In genomic region chr5:132337677-132338076, GRCm38 (mm10) we compare ENCODE assay signal across 28 mouse cellular contexts.
DNase-seq lines count a peak whose midpoint lies in the region; ATAC-seq and TF ChIP-seq lines count a peak whose summit lies in the region.
"Had no signal": no experiment of that assay in that cellular context is flagged by ENCODE, and none has a peak within 500 bp of the region (broad histone marks: within the 10 kb centered on the region; RNA-seq: fewer than 3 reads in every experiment).

No protein-coding gene starts in this region.

- WGBS in lung, embryonic 16.5 days, result 47% methylated on average over 3 of the region's 3 CpGs
- WGBS in stomach, postnatal 0 days, result 42% methylated on average over 3 of the region's 3 CpGs

- no peak overlapping the region for H3K27ac ChIP-seq in lung, embryonic 16.5 days (ENCODE audit: low read length)
- no peak overlapping the region for H3K27ac ChIP-seq in stomach, postnatal 0 days (replicated peaks)
- H3K27ac ChIP-seq: forebrain, embryonic 12.5 days; hindbrain, embryonic 14.5 days; layer of hippocampus, adult 2 months; left cerebral cortex, adult 2 months; limb, embryonic 12.5 days; macrophage; midbrain, embryonic 13.5 days; neural tube, embryonic 13.5 days had no signal

- no peaks in the 10 kb centered on the region for H3K9me3 ChIP-seq in lung, embryonic 16.5 days (ENCODE audit: control insufficient read depth, low read length)
- H3K9me3 ChIP-seq in stomach, postnatal 0 days (ENCODE audit: control insufficient read depth, low read length), result no peaks in the 10 kb centered on the region
- H3K9me3 ChIP-seq: forebrain, embryonic 12.5 days; heart, embryonic 12.5 days; limb, embryonic 12.5 days; midbrain, embryonic 13.5 days; neural tube, embryonic 13.5 days had no signal

- peaks cover 30% of the 10 kb centered on the region for H3K4me1 ChIP-seq in lung, embryonic 16.5 days (replicated peaks; ENCODE audit: control insufficient read depth, insufficient read depth, low read length)
- H3K4me1 ChIP-seq in stomach, postnatal 0 days (replicated peaks; ENCODE audit: control insufficient read depth, insufficient read depth), result peaks cover 5% of the 10 kb centered on the region

- DNase-seq in heart, adult 8-10 months (ENCODE audit: low spot score), result peak; percentile 46
- DNase-seq in heart, postnatal 36 days, result no peak
- DNase-seq in lung, postnatal 10 days, result peak; percentile 39
- DNase-seq in stomach, postnatal 0 days (ENCODE audit: low spot score), result no peak
- DNase-seq: adrenal gland, adult 2 months; adrenal gland, postnatal 36 days; B cell, adult 2 months; cerebellum, adult 2 months; cerebellum, postnatal 14 days; forebrain, postnatal 0 days; gastrocnemius, postnatal 14 days; kidney, adult 2 months; right cerebral cortex, postnatal 4 days; thymus, adult 2 months; thymus, postnatal 36 days had no signal

- no peak overlapping the region for H3K4me3 ChIP-seq in lung, embryonic 16.5 days (ENCODE audit: low read length)
- H3K4me3 ChIP-seq in stomach, postnatal 0 days (ENCODE audit: low read depth, low read length), result no peak overlapping the region
- H3K4me3 ChIP-seq: erythroblast, embryonic 14.5 days; forebrain, embryonic 12.5 days; heart, embryonic 12.5 days; layer of hippocampus, adult 2 months; left cerebral cortex, adult 2 months; limb, embryonic 12.5 days; midbrain, embryonic 13.5 days; neural tube, embryonic 13.5 days had no signal

- peak; percentile 49; the same call in 1 of the 2 replicates for ATAC-seq in lung, embryonic 16.5 days (ENCODE audit: low read depth)
- ATAC-seq in stomach, postnatal 0 days (ENCODE audit: low FRiP score, low TSS enrichment), result peak; percentile 63; the same call in 1 of the 2 replicates
- ATAC-seq in granulocyte monocyte progenitor cell, adult 5-6 weeks (replicated peaks; ENCODE audit: poor library complexity, severe bottlenecking), result no peak
- ATAC-seq: forebrain, postnatal 0 days; midbrain, embryonic 13.5 days had no signal

- no peaks in the 10 kb centered on the region for H3K27me3 ChIP-seq in lung, embryonic 16.5 days (ENCODE audit: control insufficient read depth, insufficient read depth, low read depth, low read length)
- H3K27me3 ChIP-seq in stomach, postnatal 0 days (ENCODE audit: control insufficient read depth, insufficient read depth, low read length), result no peaks in the 10 kb centered on the region
- H3K27me3 ChIP-seq: forebrain, embryonic 12.5 days; heart, embryonic 12.5 days; limb, embryonic 12.5 days; midbrain, embryonic 13.5 days; neural tube, embryonic 13.5 days had no signal

- H3K9ac ChIP-seq in lung, embryonic 16.5 days (ENCODE audit: low read length), result no peak overlapping the region
- H3K9ac ChIP-seq in stomach, postnatal 0 days (ENCODE audit: low read length), result no peak overlapping the region
- H3K9ac ChIP-seq: forebrain, embryonic 12.5 days; forebrain, postnatal 0 days; heart, embryonic 12.5 days; hindbrain, embryonic 14.5 days; limb, embryonic 12.5 days; midbrain, embryonic 13.5 days; neural tube, embryonic 13.5 days had no signal

- H3K36me3 ChIP-seq in lung, embryonic 16.5 days (ENCODE audit: control insufficient read depth, insufficient read depth, low read length), result no peaks in the 10 kb centered on the region
- no peaks in the 10 kb centered on the region for H3K36me3 ChIP-seq in stomach, postnatal 0 days (ENCODE audit: control insufficient read depth, insufficient read depth, low read length)
- H3K36me3 ChIP-seq: forebrain, embryonic 12.5 days; heart, embryonic 12.5 days; limb, embryonic 12.5 days; midbrain, embryonic 13.5 days; neural tube, embryonic 13.5 days had no signal

- no peak for TF ChIP-seq CTCF in stomach, postnatal 0 days (IDR thresholded peaks at IDR 0.05; ENCODE audit: low read depth)

- intact Hi-C loops in heart, postnatal 36 days (cut with DNase I), result no loop called here

- TF ChIP-seq EP300 in stomach, postnatal 0 days (optimal IDR thresholded peaks at IDR 0.05), result peak; percentile 83

- no peak overlapping the region for H3K4me2 ChIP-seq in lung, embryonic 16.5 days (ENCODE audit: low read depth, low read length)
- no peak overlapping the region for H3K4me2 ChIP-seq in stomach, postnatal 0 days (replicated peaks; ENCODE audit: low read depth)
- H3K4me2 ChIP-seq: forebrain, embryonic 12.5 days; heart, embryonic 12.5 days; hindbrain, embryonic 14.5 days; limb, embryonic 12.5 days; liver, embryonic 11.5 days; midbrain, embryonic 13.5 days; neural tube, embryonic 13.5 days had no signal

Comparison
In these comparisons a context has a peak if more than half of its experiments do, and no peak if none do; other contexts are left out.
1. DNase-seq: peak in heart, adult 8-10 months (single experiment) and lung, postnatal 10 days (single experiment); none in heart, postnatal 36 days (0 of 2) and stomach, postnatal 0 days (single experiment).